Mouse (Mus musculus) erythroblast, embryonic 14.5 days (primary cell): ENCODE data around the gene Spata31d1b. TPM values are rescaled to one million over a fixed set of nuclear protein-coding genes. Genes with fewer than 3 reads are reported as not detected.
"Not testable (repeated sequence)": the region's sequence is repeated elsewhere in the genome, so short reads cannot be mapped to it uniquely, and the experiment has no call there.

Experiments
- H3K27me3 ChIP-seq: 2 replicates; pipeline ENCODE4 v1.6.1; 2012; ENCODE audit warnings: inconsistent platforms; ENCODE audit not compliant: control insufficient read depth
- H3K36me3 ChIP-seq: 2 replicates; pipeline ENCODE4 v1.6.1; 2012; ENCODE audit warnings: mild to moderate bottlenecking, inconsistent platforms; ENCODE audit not compliant: control insufficient read depth
- H3K4me1 ChIP-seq: 2 replicates; pipeline ENCODE4 v1.6.1; 2012; ENCODE audit warnings: inconsistent platforms; ENCODE audit not compliant: control insufficient read depth
- H3K4me3 ChIP-seq: replicated peaks from 2 replicates; pipeline ENCODE3; 2012; ENCODE audit warnings: moderate library complexity, mild to moderate bottlenecking, inconsistent platforms
- H3K9me3 ChIP-seq: 2 replicates; pipeline ENCODE4 v1.6.1; 2012; ENCODE audit warnings: low read length, inconsistent platforms, mixed read lengths; ENCODE audit not compliant: control insufficient read depth
- GATA1 ChIP-seq: IDR thresholded peaks from 2 replicates; pipeline ENCODE4 v1.6.1; 2012; ENCODE audit warnings: low read length, inconsistent platforms, mixed read lengths
- TAL1 ChIP-seq: IDR thresholded peaks from 3 replicates; pipeline ENCODE4 v1.6.1; 2012; ENCODE audit warnings: low read length, inconsistent platforms, mixed read lengths
- polyA plus RNA-seq: library from polyadenylated mRNA; stranded (reverse); fragments of >175 nt; gene quantifications from 2 replicates; pipeline ENCODE4 v1.2.3, GENCODE M21; 2012

Spata31d1b gene
- polyA plus RNA-seq, 1 experiment = not detected

DNA sequence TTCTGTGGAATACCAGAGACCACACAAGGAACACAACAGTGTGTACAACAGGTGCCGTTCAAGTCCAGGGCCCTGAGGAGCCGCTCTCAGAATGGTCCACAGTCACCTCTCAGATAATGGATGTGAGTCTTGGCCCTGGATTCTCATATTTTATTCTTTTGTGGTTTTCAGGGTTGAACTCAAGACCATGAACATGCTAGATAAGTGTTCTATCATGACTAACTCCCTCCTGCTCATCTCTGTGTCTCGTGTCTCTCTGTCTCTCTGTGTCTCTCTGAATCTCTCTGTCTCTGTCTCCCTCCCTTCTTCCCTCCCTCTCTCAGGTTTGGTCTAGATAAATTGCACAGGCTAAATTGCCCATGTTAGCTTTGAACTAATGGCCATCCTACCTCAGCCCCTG is 22.2 kb upstream of the Spata31d1b start:
- Histone ChIP-seq H3K9me3 (peaks cover 7% of the 10 kb centered on the region), H3K36me3 (no peaks in the 10 kb centered on the region), H3K27me3 (peaks cover 6% of the 10 kb centered on the region), H3K4me1 (no peaks in the 10 kb centered on the region; the same call in 1 of the 2 replicates), H3K4me3 (no peak overlapping the region)
- no peak for TF ChIP-seq TAL1

DNA sequence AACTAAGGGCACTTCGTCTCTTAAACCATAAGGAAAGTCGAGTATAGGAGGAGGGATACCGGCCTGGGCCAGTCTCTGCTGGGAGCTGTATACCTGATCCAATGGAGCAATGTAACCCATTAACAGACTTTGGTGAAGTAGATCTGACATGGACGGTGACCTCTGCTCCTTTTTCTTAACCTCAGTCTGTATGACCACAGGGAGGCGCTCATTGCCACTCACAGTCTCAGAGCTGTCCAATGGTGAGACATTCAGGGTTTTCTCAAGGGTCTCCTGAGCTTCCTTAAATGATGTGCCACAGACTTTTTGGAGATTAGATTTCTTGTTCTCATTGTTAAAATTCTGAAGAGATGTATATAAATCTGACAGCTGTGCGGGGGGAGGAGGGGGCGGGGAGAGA is 21.5 kb upstream of the Spata31d1b start:
- Histone ChIP-seq H3K36me3 (no peaks in the 10 kb centered on the region), H3K9me3 (peaks cover 7% of the 10 kb centered on the region), H3K4me1 (no peaks in the 10 kb centered on the region; the same call in 1 of the 2 replicates), H3K27me3 (peaks cover 6% of the 10 kb centered on the region), H3K4me3 (no peak overlapping the region)
- TF ChIP-seq TAL1 (no peak), GATA1 (no peak)

DNA sequence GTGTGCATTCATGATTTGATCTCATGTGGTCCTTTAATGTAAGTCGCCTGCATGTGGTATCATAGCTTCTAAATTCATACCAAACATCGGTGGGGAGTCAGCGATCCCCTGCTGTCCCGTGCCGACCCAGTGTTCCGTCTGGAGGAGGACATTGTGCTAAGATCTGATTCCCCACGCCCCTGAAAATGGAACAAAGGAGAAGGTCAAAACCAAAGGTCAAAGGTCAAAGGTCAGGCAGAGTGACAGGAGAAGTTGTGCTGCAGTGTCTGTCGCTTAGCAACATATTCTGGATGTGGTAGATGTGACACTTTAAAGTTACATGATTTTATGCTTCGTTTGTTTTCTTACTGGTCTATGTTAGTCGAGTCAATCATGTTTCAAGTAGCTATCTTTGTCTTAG is 20.6 kb upstream of the Spata31d1b start:
- H3K4me1 ChIP-seq = no peaks in the 10 kb centered on the region; the same call in 1 of the 2 replicates
- H3K9me3 ChIP-seq = peaks cover 7% of the 10 kb centered on the region
- no peak for TF ChIP-seq GATA1
- TF ChIP-seq TAL1 = no peak
- H3K36me3 ChIP-seq = no peaks in the 10 kb centered on the region
- no peak overlapping the region for H3K4me3 ChIP-seq
- peaks cover 6% of the 10 kb centered on the region for H3K27me3 ChIP-seq

DNA sequence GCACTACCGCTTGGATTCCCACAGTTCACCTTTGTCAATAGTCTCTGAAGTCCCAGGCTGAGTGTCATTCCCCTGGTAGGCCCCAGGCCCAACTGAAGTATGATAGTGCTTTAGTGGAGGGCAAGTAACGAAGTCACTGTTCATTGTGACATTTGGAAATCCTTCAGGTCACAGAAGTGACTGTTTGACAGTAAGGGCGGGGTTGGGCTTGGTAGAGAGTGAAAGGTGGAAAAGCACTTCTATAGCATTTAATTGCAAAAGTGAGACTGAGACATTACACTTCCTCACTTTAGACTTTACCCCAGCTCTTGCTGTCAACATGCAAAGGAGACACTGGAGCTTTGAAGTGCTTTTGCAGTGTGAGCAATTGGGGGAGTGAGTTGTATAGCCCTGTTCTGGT is 18.1 kb upstream of the Spata31d1b start, which contains the start of gene 4921517D22Rik:
Gene 4921517D22Rik (minus strand): TSS at position 101 of the 400 bp plus-strand sequence.
- Histone ChIP-seq H3K27me3 (peaks cover 15% of the 10 kb centered on the region), H3K9me3 (peaks cover 7% of the 10 kb centered on the region)
- TF ChIP-seq GATA1 (no peak), TAL1 (no peak)

DNA sequence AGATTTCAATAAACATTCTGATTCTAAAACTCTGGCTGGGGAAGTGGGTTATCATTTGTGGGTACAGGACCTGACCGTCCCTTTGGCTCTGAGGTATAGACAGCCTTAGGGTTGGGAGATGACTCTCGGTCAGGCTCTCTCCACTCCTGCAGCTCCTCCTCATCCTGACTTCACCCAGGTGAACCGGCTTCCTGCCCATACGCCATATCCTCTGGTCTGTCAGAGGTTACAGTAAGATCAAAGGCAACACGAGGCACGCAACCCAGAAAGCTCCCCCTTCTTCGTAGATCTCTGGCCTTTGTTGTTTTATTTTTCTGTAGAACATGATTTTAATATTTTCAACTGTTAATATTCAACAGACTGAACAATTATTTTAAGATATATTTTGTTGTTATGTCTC is 16.3 kb upstream of the Spata31d1b start:
- no peak for TF ChIP-seq TAL1
- TF ChIP-seq GATA1 = no peak
- H3K9me3 ChIP-seq = peaks cover 7% of the 10 kb centered on the region
- H3K27me3 ChIP-seq = peaks cover 15% of the 10 kb centered on the region
- no peak overlapping the region for H3K4me3 ChIP-seq
- H3K36me3 ChIP-seq = no peaks in the 10 kb centered on the region
- no peaks in the 10 kb centered on the region for H3K4me1 ChIP-seq

More for the DNA sequence above, 18.1 kb upstream of the Spata31d1b start, which contains the start of gene 4921517D22Rik:
- no peak within 1 kb of the TSS for H3K4me3 ChIP-seq
- no peaks in the 10 kb centered on the region for H3K36me3 ChIP-seq
- no peaks in the 10 kb centered on the region for H3K4me1 ChIP-seq

DNA sequence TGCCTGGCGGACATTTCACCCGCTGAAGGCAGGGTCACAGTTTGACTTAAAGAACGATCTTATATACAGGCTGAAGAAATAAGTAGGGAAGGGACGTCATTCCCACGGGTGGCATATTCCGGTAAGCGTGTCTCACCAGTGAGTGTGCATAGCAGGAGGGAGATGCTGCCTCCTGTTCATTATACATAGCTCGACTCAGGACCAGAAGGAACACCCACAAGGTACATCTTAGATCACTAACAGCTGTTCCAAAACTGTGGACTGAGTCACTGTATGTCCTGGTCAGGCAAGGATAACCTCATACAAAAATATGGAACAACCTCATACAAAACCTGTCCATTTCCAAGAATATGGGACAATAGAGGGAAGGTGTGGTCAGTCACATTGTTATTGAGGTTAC is 13.0 kb upstream of the Spata31d1b start:
- Histone ChIP-seq H3K9me3 (no peaks in the 10 kb centered on the region), H3K36me3 (no peaks in the 10 kb centered on the region), H3K4me3 (no peak overlapping the region), H3K4me1 (no peaks in the 10 kb centered on the region; the same call in 1 of the 2 replicates), H3K27me3 (peaks cover 41% of the 10 kb centered on the region)
- no peak for TF ChIP-seq TAL1
- TF ChIP-seq GATA1 = no peak

DNA sequence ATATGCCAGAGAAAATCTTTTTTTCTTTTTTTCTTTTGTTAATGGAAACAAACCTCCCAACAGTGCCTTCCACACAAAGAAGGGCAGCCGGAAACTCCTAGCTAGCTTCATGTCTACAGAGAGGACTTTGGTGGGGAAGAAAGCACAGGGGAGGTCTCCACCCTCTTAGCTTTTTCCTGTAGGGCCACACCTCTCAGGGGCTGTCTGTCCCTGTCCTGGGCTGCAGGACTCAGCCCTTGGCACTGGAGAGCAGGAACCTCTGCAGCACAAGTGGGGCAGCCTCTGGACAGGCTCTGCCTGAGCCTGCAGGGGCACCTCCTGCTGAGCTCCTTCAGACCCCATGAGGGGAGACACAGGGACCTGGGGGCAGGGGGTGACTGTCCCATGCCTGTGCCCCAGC is 11.9 kb upstream of the Spata31d1b start:
- not testable (repeated sequence) for H3K4me3 ChIP-seq, H3K36me3 ChIP-seq, H3K4me1 ChIP-seq, H3K9me3 ChIP-seq
- peaks cover 51% of the 10 kb centered on the region for H3K27me3 ChIP-seq

DNA sequence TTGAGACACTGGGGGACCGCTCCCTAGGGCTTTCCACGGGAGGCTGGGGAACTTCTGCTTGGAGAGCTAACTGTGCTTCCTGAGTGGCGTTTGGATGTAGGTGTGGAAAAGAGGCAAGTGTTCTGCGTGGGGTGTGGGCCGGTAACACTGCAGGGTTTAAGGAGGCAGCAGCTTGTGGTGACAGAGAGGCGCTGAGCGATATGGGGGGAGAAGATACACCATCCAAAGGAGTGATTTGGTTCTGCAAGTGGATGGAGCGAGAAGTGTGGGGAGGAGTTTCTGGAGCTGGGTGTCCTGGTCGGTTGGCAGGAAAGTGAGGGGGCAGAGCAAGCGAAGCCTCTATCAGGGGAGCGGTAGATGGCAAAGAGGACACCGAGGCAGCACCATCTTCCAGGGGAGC is 8.6 kb upstream of the Spata31d1b start:
- TF ChIP-seq TAL1 (no peak), GATA1 (no peak)
- peaks cover 43% of the 10 kb centered on the region for H3K27me3 ChIP-seq
- no peaks in the 10 kb centered on the region for H3K36me3 ChIP-seq
- H3K4me3 ChIP-seq = no peak overlapping the region
- H3K9me3 ChIP-seq = no peaks in the 10 kb centered on the region; the same call in 1 of the 2 replicates
- peaks cover 1% of the 10 kb centered on the region; the same call in 1 of the 2 replicates for H3K4me1 ChIP-seq

DNA sequence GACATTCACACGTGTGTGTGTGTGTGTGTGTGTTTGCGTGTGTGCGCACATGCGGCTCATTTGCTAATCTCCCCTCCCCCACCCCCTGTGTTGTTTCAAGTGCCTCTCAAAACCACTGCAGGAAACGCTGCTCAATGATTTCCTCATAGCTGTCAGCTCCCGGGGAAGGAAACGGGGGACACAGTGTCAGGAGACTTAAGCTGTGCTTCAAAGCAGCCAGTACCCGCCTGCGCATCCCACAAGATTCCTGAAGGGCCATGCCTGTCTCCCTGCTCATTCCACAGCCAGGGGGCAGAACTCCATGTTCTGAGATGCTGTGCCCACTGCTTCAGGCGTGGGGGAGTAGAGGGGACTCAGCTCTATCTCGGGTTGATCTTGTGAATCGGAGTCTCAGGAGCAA is 7.5 kb upstream of the Spata31d1b start:
- Histone ChIP-seq H3K27me3 (peaks cover 40% of the 10 kb centered on the region), H3K4me3 (no peak overlapping the region), H3K4me1 (peaks cover 1% of the 10 kb centered on the region; the same call in 1 of the 2 replicates), H3K9me3 (no peaks in the 10 kb centered on the region; the same call in 1 of the 2 replicates), H3K36me3 (no peaks in the 10 kb centered on the region)
- TF ChIP-seq TAL1 (no peak), GATA1 (no peak)

DNA sequence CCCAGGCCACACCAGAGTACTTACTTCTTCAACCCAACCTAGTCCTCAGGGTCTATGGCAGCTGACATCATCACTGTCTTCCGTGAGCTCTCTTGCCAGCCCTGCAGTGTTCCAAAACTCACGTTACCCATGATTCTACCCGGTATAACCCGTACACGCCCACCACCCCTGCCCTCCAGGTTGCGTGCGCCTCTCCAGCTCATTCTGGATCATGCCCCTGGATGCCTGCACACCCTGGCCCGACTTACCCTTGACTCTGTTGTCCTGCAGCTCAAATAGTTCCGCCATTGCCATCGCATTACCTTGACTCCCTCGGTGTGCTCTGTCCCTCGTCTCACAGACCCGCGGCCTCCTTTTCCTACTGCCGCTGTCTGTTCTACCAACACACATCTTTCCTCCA is 1.9 kb upstream of the Spata31d1b start, which contains the start of gene Spata31d1a:
Gene Spata31d1a (minus strand): TSS at position 101 of the 400 bp plus-strand sequence.
- H3K4me3 ChIP-seq = no peak within 1 kb of the TSS
- H3K4me1 ChIP-seq = peaks cover under 1% of the 10 kb centered on the region
- no peaks in the 10 kb centered on the region for H3K36me3 ChIP-seq
- H3K9me3 ChIP-seq = no peaks in the 10 kb centered on the region; the same call in 1 of the 2 replicates
- TF ChIP-seq TAL1 (no peak), GATA1 (no peak)
- peaks cover 26% of the 10 kb centered on the region for H3K27me3 ChIP-seq
